Mouse (Mus musculus) thymus, adult 2 months (tissue): ENCODE data around the gene Ewsr1. TPM values are rescaled to one million over a fixed set of nuclear protein-coding genes. Genes with fewer than 3 reads are reported as not detected.

Experiments
- DNase-seq: peaks from one replicate; pipeline ENCODE4 v3.0.0; 2021
- H3K27ac ChIP-seq: fragments of 200-500 bp; 2 replicates; pipeline ENCODE4 v1.5.1; 2012; ENCODE audit warnings: low read length, control low read depth; ENCODE audit not compliant: control insufficient read depth, insufficient read depth
- H3K27me3 ChIP-seq: fragments of 200-500 bp; 2 replicates; pipeline ENCODE4 v1.6.1; 2012; ENCODE audit warnings: mild to moderate bottlenecking, low read length, moderate library complexity, mixed read lengths; ENCODE audit not compliant: control insufficient read depth, insufficient read depth
- H3K36me3 ChIP-seq: fragments of 200-500 bp; 2 replicates; pipeline ENCODE4 v1.6.1; 2012; ENCODE audit warnings: mild to moderate bottlenecking, low read length, moderate library complexity; ENCODE audit not compliant: control insufficient read depth, insufficient read depth
- H3K4me1 ChIP-seq: fragments of 200-500 bp; replicated peaks from 2 replicates; pipeline ENCODE4 v1.6.1; 2012; ENCODE audit warnings: low read length; ENCODE audit not compliant: control insufficient read depth, insufficient read depth
- H3K4me3 ChIP-seq: fragments of 200-500 bp; 2 replicates; pipeline ENCODE4 v1.5.1; 2012; ENCODE audit warnings: mild to moderate bottlenecking, low read length, control low read depth, moderate library complexity; ENCODE audit not compliant: control insufficient read depth, insufficient read depth
- CTCF ChIP-seq: fragments of 200-500 bp; IDR thresholded peaks from 2 replicates; pipeline ENCODE4 v1.5.1; 2012; ENCODE audit warnings: mild to moderate bottlenecking, control low read depth, low read length, moderate library complexity, borderline replicate concordance; ENCODE audit not compliant: control insufficient read depth, poor library complexity, insufficient read depth; ENCODE audit errors: extremely low read depth
- POLR2A ChIP-seq: fragments of 200-500 bp; IDR thresholded peaks from 2 replicates; pipeline ENCODE4 v1.6.1; 2012; ENCODE audit warnings: mild to moderate bottlenecking, low read length, control low read depth, moderate library complexity; ENCODE audit not compliant: control insufficient read depth, poor library complexity, insufficient read depth; ENCODE audit errors: extremely low read depth
- WGBS: fragments of 180-500 bp; shearing (Covaris S2); methylation state at CpG from one replicate; pipeline ENCODE4 v1.1.7; 2018; 5-methylcytosine and 5-hydroxymethylcytosine counted together
- polyA plus RNA-seq: library from polyadenylated mRNA; depleted of rRNA; stranded (reverse); fragments of >200 nt; gene quantifications from 2 replicates; pipeline ENCODE4 v1.2.3, GENCODE M21; 2012; rRNA removed

The Ewsr1 gene
- polyA plus RNA-seq, 1 experiment, result 1,289 TPM

GRCm38 (mm10) chr11:5025108-5025507, 74.0 kb downstream of the Ewsr1 start:
- no peak for TF ChIP-seq CTCF
- TF ChIP-seq POLR2A, result no peak
- no peak for DNase-seq
- peaks cover 67% of the 10 kb centered on the region for H3K36me3 ChIP-seq
- no peaks in the 10 kb centered on the region for H3K27me3 ChIP-seq
- 94% methylated on average over 1 of the region's 1 CpGs for WGBS
- H3K27ac ChIP-seq, result no peak overlapping the region
- no peak overlapping the region for H3K4me3 ChIP-seq
- H3K4me1 ChIP-seq, result no peaks in the 10 kb centered on the region

Other genes with a start within 250 kb of the Ewsr1 start
- 50.8 and 56.1 TPM in 2 replicates for gene Nf2, start 249.7 kb downstream of the Ewsr1 start, polyA plus RNA-seq
- 52.3 and 53.5 TPM in 2 replicates for gene Nipsnap1, start 225.3 kb downstream of the Ewsr1 start, polyA plus RNA-seq
- 27.3 and 28.5 TPM in 2 replicates for gene Thoc5, start 203.9 kb downstream of the Ewsr1 start, polyA plus RNA-seq
- 2.8 and 3.7 TPM in 2 replicates for gene Nefh, start 151.2 kb downstream of the Ewsr1 start, polyA plus RNA-seq
- 129 and 140 TPM in 2 replicates for gene Ap1b1, start 112.4 kb downstream of the Ewsr1 start, polyA plus RNA-seq
- gene Rasl10a, start 41.1 kb downstream of the Ewsr1 start, polyA plus RNA-seq, result 5.1 and 6.5 TPM in 2 replicates
- gene Gas2l1, start 33.9 kb downstream of the Ewsr1 start, polyA plus RNA-seq, result 24.9 and 27.3 TPM in 2 replicates
- 28.6 and 31.3 TPM in 2 replicates for gene Rhbdd3, start 340 bp downstream of the Ewsr1 start, polyA plus RNA-seq
- 56.7 and 74.0 TPM in 2 replicates for gene Emid1, start 53.0 kb upstream of the Ewsr1 start, polyA plus RNA-seq
- 170 and 197 TPM in 2 replicates for gene Kremen1, start 162.3 kb upstream of the Ewsr1 start, polyA plus RNA-seq